Mouse (Mus musculus) thymus, adult 2 months (tissue): Measurements from ENCODE around the gene Ankrd33. TPM values are rescaled to one million over a fixed set of nuclear protein-coding genes. Genes with fewer than 3 reads are reported as not detected.

Experiments used
- DNase-seq: peaks from one replicate; pipeline ENCODE4 v3.0.0; 2021
- H3K27ac ChIP-seq: fragments of 200-500 bp; 2 replicates; pipeline ENCODE4 v1.5.1; 2012; ENCODE audit warnings: low read length, control low read depth; ENCODE audit not compliant: control insufficient read depth, insufficient read depth
- H3K27me3 ChIP-seq: fragments of 200-500 bp; 2 replicates; pipeline ENCODE4 v1.6.1; 2012; ENCODE audit warnings: mild to moderate bottlenecking, low read length, moderate library complexity, mixed read lengths; ENCODE audit not compliant: control insufficient read depth, insufficient read depth
- H3K36me3 ChIP-seq: fragments of 200-500 bp; 2 replicates; pipeline ENCODE4 v1.6.1; 2012; ENCODE audit warnings: mild to moderate bottlenecking, low read length, moderate library complexity; ENCODE audit not compliant: control insufficient read depth, insufficient read depth
- H3K4me1 ChIP-seq: fragments of 200-500 bp; replicated peaks from 2 replicates; pipeline ENCODE4 v1.6.1; 2012; ENCODE audit warnings: low read length; ENCODE audit not compliant: control insufficient read depth, insufficient read depth
- H3K4me3 ChIP-seq: fragments of 200-500 bp; 2 replicates; pipeline ENCODE4 v1.5.1; 2012; ENCODE audit warnings: mild to moderate bottlenecking, low read length, control low read depth, moderate library complexity; ENCODE audit not compliant: control insufficient read depth, insufficient read depth
- CTCF ChIP-seq: fragments of 200-500 bp; IDR thresholded peaks from 2 replicates; pipeline ENCODE4 v1.5.1; 2012; ENCODE audit warnings: mild to moderate bottlenecking, control low read depth, low read length, moderate library complexity, borderline replicate concordance; ENCODE audit not compliant: control insufficient read depth, poor library complexity, insufficient read depth; ENCODE audit errors: extremely low read depth
- POLR2A ChIP-seq: fragments of 200-500 bp; IDR thresholded peaks from 2 replicates; pipeline ENCODE4 v1.6.1; 2012; ENCODE audit warnings: mild to moderate bottlenecking, low read length, control low read depth, moderate library complexity; ENCODE audit not compliant: control insufficient read depth, poor library complexity, insufficient read depth; ENCODE audit errors: extremely low read depth
- WGBS: fragments of 180-500 bp; shearing (Covaris S2); methylation state at CpG from one replicate; pipeline ENCODE4 v1.1.7; 2018; 5-methylcytosine and 5-hydroxymethylcytosine counted together
- polyA plus RNA-seq: library from polyadenylated mRNA; depleted of rRNA; stranded (reverse); fragments of >200 nt; gene quantifications from 2 replicates; pipeline ENCODE4 v1.2.3, GENCODE M21; 2012

The Ankrd33 gene
- polyA plus RNA-seq, 1 experiment: not detected

GRCm38 (mm10) chr15:101077001-101077812 lies 38.3 kb upstream of the Ankrd33 start:
- Histone ChIP-seq H3K4me3 (no peak overlapping the region), H3K27me3 (peaks cover 14% of the 10 kb centered on the region), H3K4me1 (no peaks in the 10 kb centered on the region), H3K27ac (no peak overlapping the region), H3K36me3 (no peaks in the 10 kb centered on the region)
- TF ChIP-seq CTCF (no peak), POLR2A (no peak)
- DNase-seq: no peak
- 13% methylated on average over 34 of the region's 34 CpGs for WGBS

- peaks cover 14% of the 10 kb centered on the region for H3K27me3 ChIP-seq
- DNase-seq: no peak
- 2% methylated on average over 83 of the region's 96 CpGs for WGBS
- no peaks in the 10 kb centered on the region for H3K36me3 ChIP-seq
- TF ChIP-seq POLR2A (no peak), CTCF (no peak)
- H3K4me1 ChIP-seq: no peaks in the 10 kb centered on the region
- peak within 1 kb of the TSS; percentile 38 for H3K4me3 ChIP-seq
- no peak within 1 kb of the TSS for H3K27ac ChIP-seq
Observed at GRCm38 (mm10) chr15:101077813-101078730, 37.5 kb upstream of the Ankrd33 start, which contains the start of gene Fignl2. Gene Fignl2, minus strand, starts transcription at chr15:101078567.

GRCm38 (mm10) chr15:101078731-101079156 lies 36.8 kb upstream of the Ankrd33 start:
- no peak overlapping the region for H3K27ac ChIP-seq
- H3K36me3 ChIP-seq: no peaks in the 10 kb centered on the region
- DNase-seq: no peak
- H3K4me1 ChIP-seq: no peaks in the 10 kb centered on the region
- no peak for TF ChIP-seq POLR2A
- no peak for TF ChIP-seq CTCF
- peaks cover 14% of the 10 kb centered on the region for H3K27me3 ChIP-seq
- peak overlapping the region; percentile 38 for H3K4me3 ChIP-seq
- WGBS: 10% methylated on average over 30 of the region's 30 CpGs

- H3K4me1 ChIP-seq: no peaks in the 10 kb centered on the region
- no peaks in the 10 kb centered on the region for H3K36me3 ChIP-seq
- TF ChIP-seq CTCF: no peak
- no peak for TF ChIP-seq POLR2A
- peaks cover 14% of the 10 kb centered on the region for H3K27me3 ChIP-seq
- no peak overlapping the region for H3K27ac ChIP-seq
- no peak for DNase-seq
- 92% methylated on average over 9 of the region's 9 CpGs for WGBS
- no peak overlapping the region for H3K4me3 ChIP-seq
Observed at GRCm38 (mm10) chr15:101080031-101080520, 35.5 kb upstream of the Ankrd33 start.

GRCm38 (mm10) chr15:101081035-101081548 lies 34.5 kb upstream of the Ankrd33 start:
- Histone ChIP-seq H3K4me3 (no peak overlapping the region), H3K4me1 (no peaks in the 10 kb centered on the region), H3K27ac (no peak overlapping the region), H3K27me3 (peaks cover 14% of the 10 kb centered on the region), H3K36me3 (no peaks in the 10 kb centered on the region)
- DNase-seq: no peak
- TF ChIP-seq POLR2A (no peak), CTCF (no peak)
- WGBS: 84% methylated on average over 7 of the region's 7 CpGs

GRCm38 (mm10) chr15:101082236-101082635 lies 33.3 kb upstream of the Ankrd33 start:
- no peak for DNase-seq
- Histone ChIP-seq H3K4me1 (no peaks in the 10 kb centered on the region), H3K4me3 (no peak overlapping the region), H3K27me3 (peaks cover 10% of the 10 kb centered on the region), H3K36me3 (no peaks in the 10 kb centered on the region), H3K27ac (no peak overlapping the region)
- WGBS: 84% methylated on average over 4 of the region's 4 CpGs
- TF ChIP-seq CTCF (no peak), POLR2A (no peak)
